Mouse (Mus musculus) bone marrow, adult 2 months (tissue): ENCODE data around the gene E130114P18Rik. TPM values are rescaled to one million over a fixed set of nuclear protein-coding genes. Genes with fewer than 3 reads are reported as not detected.

Source experiments
- H3K27ac ChIP-seq: fragments of 200-500 bp; 2 replicates; pipeline ENCODE4 v1.5.1; 2012; ENCODE audit warnings: low read depth, mild to moderate bottlenecking, control low read depth, inconsistent platforms, low read length; ENCODE audit not compliant: control insufficient read depth, poor library complexity, insufficient read depth
- H3K4me1 ChIP-seq: fragments of 200-500 bp; 2 replicates; pipeline ENCODE4 v1.6.1; 2011; ENCODE audit warnings: low read length; ENCODE audit not compliant: control insufficient read depth, insufficient read depth
- H3K4me3 ChIP-seq: fragments of 200-500 bp; replicated peaks from 2 replicates; pipeline ENCODE3; 2011; ENCODE audit warnings: mild to moderate bottlenecking, low read depth, low read length, control low read depth; ENCODE audit not compliant: control insufficient read depth
- CTCF ChIP-seq: fragments of 200-500 bp; IDR thresholded peaks from 2 replicates; pipeline ENCODE4 v1.5.1; 2011; ENCODE audit warnings: low read length, control low read depth; ENCODE audit not compliant: control insufficient read depth, insufficient read depth
- POLR2A ChIP-seq: fragments of 200-500 bp; IDR thresholded peaks from 2 replicates; pipeline ENCODE4 v1.6.1; 2011; ENCODE audit warnings: low read depth, mild to moderate bottlenecking, control low read depth, low read length, borderline replicate concordance; ENCODE audit not compliant: control insufficient read depth
- WGBS: fragments of 180-500 bp; shearing (Covaris S2); methylation state at CpG from one replicate; pipeline ENCODE4 v1.1.7; 2018; 5-methylcytosine and 5-hydroxymethylcytosine counted together
- polyA plus RNA-seq: library from polyadenylated mRNA; stranded (reverse); fragments of >200 nt; gene quantifications from 2 replicates; pipeline ENCODE4 v1.2.4, GENCODE M21; 2011; ENCODE audit warnings: low replicate concordance; ENCODE audit not compliant: missing spikeins, insufficient read depth, insufficient read length

The E130114P18Rik gene
- polyA plus RNA-seq, 1 experiment = not detected

DNA sequence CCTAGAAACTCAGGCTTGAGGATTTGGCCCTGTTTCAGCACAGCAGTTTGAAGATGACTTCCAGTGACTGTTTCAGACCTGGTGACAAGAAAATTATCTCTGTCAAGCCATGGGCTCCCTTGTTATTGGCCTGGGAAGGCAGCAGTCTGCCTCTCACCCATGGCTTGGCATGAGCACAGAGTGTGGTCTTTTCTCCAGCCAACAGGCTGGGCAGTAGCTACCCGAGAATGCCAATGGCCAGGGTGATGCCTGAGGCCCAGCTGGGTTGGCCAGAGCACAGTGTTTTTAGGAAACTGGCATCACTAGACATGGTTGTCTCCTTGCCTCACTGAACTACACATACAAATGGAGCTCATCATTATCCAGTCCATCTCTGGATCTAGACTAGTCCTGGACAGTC, 157.5 kb downstream of the E130114P18Rik start:
- WGBS = 87% methylated on average over 1 of the region's 1 CpGs
- H3K4me3 ChIP-seq = no peak overlapping the region
- TF ChIP-seq POLR2A = no peak
- no peak for TF ChIP-seq CTCF
- H3K27ac ChIP-seq = no peak overlapping the region
- no peaks in the 10 kb centered on the region; the same call in 1 of the 2 replicates for H3K4me1 ChIP-seq

DNA sequence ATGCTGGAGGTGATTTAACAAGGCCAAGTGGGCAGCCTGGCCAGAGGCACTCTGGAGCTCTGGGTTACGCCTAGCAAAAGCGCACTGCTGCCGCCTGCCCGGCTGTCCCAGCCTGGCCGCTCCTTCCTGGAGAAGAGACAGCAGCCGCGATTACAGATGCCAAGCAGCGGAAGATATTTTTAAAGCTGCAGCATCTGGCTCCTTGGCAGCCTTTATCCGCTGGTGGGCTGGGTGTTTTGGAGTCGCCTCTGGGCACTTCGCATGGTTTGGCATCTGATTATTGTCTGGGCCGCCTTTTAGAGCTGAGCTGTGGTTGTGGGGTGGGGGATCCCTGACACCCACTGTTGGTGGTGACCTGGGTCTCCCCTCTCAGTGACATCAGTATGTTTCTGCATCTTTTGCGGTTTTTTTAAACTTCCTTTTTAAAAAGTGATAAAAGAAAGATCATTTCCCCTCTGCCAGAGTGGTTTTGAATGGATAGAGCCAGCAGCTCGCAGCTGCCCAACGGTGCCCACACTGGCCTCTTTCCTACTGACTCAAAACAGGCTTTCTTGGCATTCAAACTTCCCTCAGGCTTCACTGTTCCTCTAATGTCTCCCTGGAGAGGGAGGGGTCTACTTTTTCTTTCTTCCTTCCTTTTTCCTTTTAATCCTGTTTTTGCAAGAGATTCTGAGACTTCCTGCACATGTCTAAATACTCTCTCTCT, 159.1 kb downstream of the E130114P18Rik start:
- Histone ChIP-seq H3K4me3 (no peak overlapping the region), H3K4me1 (no peaks in the 10 kb centered on the region; the same call in 1 of the 2 replicates), H3K27ac (no peak overlapping the region)
- no peak for TF ChIP-seq POLR2A
- TF ChIP-seq CTCF = no peak
- WGBS = 5% methylated on average over 15 of the region's 15 CpGs

DNA sequence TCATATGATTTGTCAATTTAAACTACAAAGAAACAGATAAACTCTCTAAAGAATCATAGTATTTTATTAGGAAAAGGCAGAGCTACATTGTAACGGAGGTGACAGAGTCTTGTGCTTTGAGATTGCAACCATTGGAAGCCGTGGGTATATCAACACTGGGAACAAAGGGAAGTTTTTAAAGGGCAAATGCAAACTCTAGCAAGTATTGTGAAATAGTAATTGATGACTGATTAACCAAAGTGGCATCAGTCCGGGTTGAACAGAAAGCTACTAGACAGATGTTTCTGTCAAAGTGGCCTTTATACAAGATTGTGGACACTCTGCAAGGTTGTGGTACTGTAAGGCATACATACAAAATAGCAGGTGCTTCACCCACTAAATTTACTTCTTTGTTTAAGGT, 162.8 kb downstream of the E130114P18Rik start:
- Histone ChIP-seq H3K4me3 (no peak overlapping the region), H3K4me1 (no peaks in the 10 kb centered on the region; the same call in 1 of the 2 replicates), H3K27ac (no peak overlapping the region)
- WGBS = 76% methylated on average over 3 of the region's 3 CpGs
- no peak for TF ChIP-seq CTCF

GRCm38 (mm10) chr4:97611251-97611847, 166.5 kb downstream of the E130114P18Rik start:
- 79% methylated on average over 11 of the region's 11 CpGs for WGBS
- TF ChIP-seq CTCF (no peak), POLR2A (no peak)
- Histone ChIP-seq H3K27ac (no peak overlapping the region), H3K4me3 (no peak overlapping the region), H3K4me1 (no peaks in the 10 kb centered on the region)

DNA sequence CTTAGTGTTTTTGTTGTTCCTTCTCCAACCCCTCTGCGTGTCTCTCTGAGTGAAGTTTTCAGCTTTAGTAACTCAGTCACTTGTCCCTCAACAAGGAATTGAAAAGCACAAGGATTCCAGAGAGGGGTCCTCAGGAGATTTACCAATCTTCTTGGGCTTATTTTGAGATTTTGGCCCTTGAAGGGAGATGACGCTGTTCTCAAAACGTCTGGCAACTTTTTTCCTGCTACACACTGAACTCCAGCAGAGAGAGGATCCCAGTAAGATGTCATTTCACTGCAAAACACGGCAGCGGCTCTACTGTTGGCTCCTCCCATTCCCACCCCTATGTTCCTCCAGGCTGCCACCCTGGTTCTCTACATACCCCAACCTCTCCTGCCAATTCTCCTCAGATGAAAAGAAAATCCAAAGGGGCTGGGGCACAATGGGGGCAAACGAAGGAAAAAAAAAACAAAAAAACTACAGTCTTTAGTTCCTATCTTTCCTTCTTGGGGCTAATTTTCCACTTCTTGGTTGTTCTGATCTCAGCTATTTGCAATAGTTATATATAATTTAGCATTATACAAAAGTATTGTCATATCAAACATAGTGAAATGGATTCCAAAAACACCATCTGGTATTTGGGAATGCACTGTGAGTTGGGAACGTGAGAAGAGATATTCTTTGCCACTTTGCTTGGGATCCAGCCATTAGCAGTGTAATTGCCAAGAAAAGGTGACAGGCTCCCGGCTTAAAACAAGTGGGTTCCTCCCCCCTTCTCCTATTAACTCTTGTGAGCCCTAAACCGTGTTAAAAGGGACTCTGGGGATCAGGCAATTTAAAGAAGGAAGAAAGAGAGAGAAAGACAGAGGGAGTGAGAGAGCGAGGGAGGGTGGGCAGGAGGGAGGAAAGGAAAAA, 167.8 kb downstream of the E130114P18Rik start:
- peaks cover 1% of the 10 kb centered on the region for H3K4me1 ChIP-seq
- no peak overlapping the region for H3K27ac ChIP-seq
- H3K4me3 ChIP-seq = no peak overlapping the region
- TF ChIP-seq CTCF (no peak), POLR2A (no peak)
- 72% methylated on average over 10 of the region's 10 CpGs for WGBS

DNA sequence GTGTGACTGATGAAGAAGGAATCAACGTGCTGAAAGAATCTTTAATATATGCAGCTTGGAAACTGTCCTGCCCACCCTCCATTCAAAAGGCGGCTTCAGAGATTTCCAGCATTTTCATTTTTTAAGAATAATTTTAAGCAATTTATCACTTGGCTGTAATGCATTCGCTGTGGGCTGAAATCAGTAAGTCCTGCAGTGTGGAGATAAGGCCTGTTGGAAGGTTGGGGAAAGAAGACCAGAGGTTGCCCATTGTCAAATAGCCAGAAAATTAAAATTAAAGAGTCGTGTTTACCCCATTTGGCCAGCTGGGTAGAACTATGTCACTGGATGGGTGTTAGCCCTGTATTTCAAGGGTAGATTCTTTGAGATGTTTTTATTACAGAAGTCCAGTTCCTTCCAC, 168.5 kb downstream of the E130114P18Rik start:
- 64% methylated on average over 4 of the region's 4 CpGs for WGBS
- H3K27ac ChIP-seq = no peak overlapping the region
- peaks cover 1% of the 10 kb centered on the region for H3K4me1 ChIP-seq
- H3K4me3 ChIP-seq = no peak overlapping the region
- TF ChIP-seq CTCF = no peak

GRCm38 (mm10) chr4:97608728-97609127, 169.2 kb downstream of the E130114P18Rik start:
- H3K4me1 ChIP-seq = peaks cover 1% of the 10 kb centered on the region
- TF ChIP-seq CTCF (no peak), POLR2A (no peak)
- WGBS = 85% methylated on average over 8 of the region's 8 CpGs
- no peak overlapping the region for H3K4me3 ChIP-seq
- no peak overlapping the region for H3K27ac ChIP-seq

DNA sequence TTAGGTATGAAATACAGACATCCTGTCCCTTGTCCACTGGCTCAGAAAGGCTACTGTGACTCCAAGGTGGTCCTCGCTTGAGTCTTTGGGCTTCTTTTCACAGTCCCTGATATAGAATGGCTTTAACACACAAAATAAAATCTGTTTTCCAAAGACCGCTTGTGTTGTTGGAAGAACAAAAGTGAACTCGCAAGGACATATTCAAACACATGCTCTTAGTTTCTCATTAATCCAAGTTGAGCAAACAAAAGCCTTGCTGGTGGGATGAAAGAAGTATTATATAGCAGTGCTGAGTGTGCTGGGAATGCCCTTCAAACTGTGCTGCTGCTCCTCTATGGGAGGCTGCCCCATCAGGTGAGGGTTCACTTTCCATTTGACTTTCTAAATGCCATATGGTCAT, 169.7 kb downstream of the E130114P18Rik start:
- WGBS = 88% methylated on average over 3 of the region's 3 CpGs
- H3K27ac ChIP-seq = no peak overlapping the region
- TF ChIP-seq POLR2A (no peak), CTCF (no peak)
- no peak overlapping the region for H3K4me3 ChIP-seq
- H3K4me1 ChIP-seq = peaks cover 1% of the 10 kb centered on the region
